Mouse (Mus musculus): Measurements from ENCODE around the gene Plpp4.

Gene Plpp4

DNA sequence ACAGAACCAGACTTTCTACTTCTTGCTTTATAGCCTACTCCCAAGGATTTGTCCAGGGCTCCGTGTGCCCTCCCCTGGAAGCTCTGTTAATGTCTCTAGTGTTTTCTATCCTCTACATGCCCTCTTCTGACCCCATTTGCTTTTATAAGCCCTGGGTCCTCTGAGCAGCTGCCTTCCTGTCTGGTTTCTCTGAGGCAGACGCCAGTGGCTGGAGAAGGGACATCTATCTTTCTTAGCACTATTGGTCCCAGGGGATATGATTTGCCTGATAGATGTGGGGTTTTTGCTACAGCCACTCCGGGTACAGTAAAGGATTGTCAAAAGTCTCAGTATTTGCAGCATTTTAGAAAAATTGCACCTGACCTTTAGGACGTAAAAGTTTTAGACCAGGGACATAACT is 46.5 kb downstream of the Plpp4 start:
- DNase-seq, result peak; percentile 12

DNA sequence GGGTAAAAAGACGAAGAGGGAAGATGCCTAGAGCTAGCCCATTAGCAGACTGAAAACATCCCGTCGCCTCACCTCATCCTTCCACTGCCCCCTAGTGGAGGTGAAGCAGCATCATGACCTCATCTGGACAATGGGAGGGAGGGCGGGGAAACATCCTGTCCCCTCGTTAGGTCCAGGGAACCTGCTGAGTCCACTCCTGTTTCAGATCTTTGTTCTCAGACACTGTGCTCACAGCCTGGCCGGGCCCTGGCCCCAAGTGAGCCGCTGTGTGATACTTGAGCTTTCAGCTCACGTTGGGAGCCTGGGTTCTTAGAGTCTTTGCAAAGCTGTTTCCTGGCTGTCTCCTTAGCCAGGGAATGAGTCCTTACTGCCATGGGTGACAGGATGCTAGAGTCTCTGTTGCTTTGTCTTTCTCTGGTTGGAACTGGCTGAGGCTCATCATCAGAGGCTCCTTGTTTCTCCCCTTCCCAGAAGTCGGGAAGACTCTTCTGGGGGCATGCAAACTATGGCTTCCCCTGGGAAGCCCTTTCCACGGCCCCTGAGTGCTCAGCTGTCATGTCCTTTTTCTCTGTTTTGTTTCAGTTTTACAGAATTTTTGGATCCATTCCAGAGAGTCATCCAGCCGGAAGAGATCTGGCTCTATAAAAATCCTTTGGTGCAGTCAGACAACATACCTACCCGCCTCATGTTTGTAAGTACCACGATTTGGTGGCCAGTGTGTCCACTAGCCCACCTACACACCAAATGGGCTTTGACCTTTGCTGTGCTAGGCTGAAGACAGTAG is 50.4 kb downstream of the Plpp4 start:
- DNase-seq, result peak; percentile 10

DNA sequence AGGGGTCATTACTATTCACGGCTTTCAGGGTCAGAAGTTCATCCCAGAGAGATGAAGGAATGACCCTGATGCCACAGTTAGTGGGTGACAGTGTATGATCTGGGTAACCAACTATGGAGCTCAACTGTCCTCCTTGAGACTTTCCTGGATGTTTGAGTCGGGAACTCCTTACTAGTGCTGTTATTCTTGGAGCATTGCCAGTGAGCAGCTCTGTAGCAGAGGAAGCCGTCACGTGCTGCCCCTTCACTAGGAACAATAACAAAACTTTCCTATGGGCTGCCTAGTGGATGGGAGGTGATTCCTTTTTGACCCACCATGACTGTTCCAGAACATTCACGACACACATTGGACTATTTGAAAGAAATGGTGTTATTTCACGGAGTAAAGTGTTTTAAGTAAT is 51.8 kb downstream of the Plpp4 start:
- DNase-seq, result peak; percentile 29

DNA sequence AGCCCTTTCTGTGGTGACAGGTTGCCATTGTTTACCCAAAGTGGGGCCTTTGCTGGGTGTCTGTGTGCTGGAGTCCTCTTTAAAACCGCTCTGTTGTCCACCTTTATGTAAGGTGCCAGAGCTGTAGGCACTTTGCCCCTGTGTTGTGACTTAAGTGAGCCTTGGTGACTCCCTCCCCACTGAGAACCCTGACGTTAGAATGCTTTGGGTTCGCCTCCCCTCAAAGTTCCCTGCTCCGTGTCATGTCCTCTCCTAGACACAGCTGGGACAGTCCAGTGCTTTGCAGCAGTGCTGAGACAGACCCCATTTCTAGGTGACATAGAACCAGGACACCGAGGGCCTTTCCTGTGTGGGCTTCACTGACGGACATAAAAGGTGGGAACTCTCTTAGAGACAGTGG is 55.7 kb downstream of the Plpp4 start:
- DNase-seq, result no peak

DNA sequence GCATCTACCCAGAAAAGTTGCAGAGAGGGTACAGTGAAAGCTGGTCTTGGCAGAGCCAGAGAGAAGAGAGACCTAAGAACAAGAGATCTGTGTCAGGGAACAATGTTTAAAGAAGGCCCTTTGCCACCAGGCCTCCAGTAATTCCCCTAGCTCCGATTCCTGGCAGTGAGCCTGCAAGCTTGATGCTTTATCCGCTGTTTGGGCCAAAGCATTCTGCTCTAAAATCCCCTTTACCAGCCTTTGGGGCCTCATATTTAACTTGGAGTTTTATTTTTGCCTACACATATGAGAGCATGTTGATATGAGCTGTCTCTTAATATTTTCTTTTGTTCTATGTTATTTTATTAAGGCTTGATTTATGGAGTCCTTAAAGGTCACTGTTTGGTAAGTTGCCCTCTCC is 57.1 kb downstream of the Plpp4 start:
- peak; percentile 8 for DNase-seq

DNA sequence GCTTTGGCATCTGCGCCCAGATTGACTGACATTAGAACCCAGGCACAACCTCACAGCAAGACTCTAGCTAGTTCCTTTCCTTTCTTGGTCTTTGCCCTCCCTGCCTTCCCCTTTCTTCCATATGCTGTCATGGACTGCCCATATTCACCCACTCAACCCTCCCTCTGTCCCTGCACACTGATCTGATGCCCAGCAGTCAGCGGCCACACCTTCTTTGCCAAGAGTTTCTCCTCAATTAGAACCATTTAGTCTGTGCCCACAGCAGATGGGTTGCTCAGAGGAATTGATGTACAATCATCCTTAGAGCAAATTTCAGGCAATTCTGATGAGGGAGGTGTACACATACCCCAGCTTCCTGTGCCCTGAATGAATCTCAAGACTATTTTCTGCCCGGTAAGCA is 83.3 kb downstream of the Plpp4 start:
- no peak for DNase-seq

DNA sequence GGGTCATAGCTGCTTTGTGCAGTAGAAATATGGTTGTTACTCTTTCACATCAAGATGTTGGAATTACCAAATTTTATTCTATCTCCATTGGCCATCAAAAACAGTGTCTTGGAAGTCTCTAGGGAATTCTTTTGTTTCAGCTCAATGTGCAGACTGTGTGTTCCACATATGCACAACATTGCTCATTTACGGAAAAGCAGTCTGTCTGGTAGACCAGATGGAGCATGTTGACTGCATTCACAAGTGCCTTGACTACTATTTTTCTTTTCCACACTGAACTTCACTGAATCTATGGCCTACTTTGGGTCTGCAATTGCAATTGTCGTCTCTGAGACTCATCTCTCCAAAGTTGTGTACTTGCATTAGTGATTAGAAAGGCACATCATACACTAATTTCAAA is 98.7 kb downstream of the Plpp4 start:
- DNase-seq, result no peak

DNA sequence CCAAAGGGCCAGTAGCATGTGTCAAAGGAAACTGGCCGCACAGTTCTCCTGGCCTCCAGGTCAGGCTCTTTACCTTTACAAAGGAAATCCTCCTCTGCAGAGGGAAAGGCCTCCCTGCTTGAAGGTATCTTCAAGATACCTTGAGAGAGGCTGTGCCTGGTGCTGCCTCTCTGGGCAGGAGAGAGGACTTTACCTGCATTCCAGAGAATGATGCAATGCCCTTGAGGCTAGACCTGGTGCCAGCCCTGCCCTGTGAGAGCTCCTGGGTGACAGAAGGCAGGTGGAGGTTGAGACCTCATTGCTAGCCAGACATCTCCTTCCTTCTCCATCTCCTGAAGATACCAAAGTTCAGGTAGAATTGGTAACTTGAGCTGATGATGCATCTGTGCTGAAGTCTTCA is 118.5 kb downstream of the Plpp4 start:
- no peak for DNase-seq

DNA sequence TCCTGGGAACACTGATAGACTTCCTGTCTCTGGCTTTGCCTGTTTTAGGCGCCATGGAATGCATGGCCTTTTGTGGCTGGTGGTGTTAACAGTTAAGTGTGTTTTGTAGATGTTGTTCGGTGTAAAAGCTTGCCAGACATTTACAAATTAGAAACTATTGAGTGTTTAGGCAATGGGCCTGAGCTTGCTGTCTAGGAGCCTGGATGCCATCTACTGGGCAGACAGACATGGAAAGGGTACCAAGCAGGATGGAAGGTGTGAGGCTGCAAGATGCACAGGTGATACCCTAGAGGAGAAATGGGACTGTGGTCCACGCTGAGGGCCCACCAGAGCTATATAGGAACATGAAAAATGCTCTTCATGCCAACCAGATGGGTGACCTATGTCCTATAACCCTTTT is 128.3 kb downstream of the Plpp4 start:
- no peak for DNase-seq

DNA sequence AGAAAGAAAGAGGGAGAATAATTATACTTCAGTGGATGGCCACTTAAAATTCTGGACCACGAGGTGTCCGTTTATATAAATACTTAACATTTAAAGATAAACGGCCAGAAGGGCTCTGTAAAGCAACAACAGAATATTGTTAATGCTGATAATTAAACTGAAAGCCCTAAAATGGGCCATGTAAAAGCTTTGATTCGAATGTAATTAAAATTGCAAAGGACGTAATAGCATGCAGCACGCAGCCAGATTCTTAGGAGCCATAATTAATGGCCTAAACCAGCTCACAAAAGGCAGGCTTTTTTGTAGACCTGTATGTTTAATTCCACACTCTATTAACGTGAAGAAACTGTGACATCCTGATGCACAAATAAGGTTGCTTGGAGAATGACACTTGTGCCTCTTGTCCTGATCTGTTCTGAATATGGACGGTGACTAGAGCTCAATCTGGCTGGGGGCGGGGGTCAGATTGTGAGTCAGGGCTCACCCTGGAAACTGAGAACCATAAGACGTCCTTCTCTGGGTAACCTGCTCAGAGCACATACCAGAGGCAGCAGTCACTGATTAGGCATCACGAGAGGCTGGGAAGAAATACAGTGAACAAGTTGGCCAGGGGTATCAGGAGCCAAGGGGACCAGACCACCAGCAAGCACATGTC is 136.1 kb downstream of the Plpp4 start:
- no peak for DNase-seq

DNA sequence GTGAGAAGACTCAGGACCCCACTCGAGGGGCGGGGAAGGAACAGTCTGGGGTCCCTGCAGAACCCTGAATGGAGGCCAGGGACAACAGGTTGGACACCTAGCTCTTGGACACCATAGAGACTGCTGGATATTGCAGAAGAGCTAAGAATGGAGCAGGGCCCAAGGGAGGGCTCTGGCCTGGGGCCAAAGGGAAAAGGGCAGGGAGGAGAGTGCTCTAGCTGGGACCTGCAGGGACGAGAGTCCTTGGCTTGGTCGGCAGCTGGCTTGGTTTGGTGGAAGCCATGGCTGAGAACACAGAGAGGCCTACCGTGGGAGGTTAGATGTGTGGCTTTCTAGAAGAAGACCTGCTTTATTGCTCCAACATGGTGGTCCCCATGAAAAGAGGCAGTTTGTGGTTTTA is 139.7 kb downstream of the Plpp4 start:
- peak; percentile 6 for DNase-seq

DNA sequence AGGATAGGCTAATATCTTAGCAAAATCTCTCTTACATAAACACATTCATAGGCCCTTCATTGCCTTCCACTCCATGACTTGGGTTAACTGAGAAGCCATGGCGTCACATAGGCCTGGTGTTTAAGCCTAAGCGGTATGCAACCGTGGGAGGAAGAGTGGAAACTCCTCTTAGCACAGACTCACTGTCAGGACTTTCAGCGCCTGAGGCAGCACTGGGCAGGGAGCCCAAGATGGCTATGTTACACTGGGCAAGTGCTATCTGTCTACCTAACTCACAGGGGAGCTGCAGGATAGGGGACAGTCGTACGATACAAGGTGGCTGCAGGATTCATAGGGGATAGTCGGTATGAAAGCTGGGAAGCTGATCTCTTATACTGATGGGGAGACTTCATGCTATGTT is 142.2 kb downstream of the Plpp4 start:
- no peak for DNase-seq

DNA sequence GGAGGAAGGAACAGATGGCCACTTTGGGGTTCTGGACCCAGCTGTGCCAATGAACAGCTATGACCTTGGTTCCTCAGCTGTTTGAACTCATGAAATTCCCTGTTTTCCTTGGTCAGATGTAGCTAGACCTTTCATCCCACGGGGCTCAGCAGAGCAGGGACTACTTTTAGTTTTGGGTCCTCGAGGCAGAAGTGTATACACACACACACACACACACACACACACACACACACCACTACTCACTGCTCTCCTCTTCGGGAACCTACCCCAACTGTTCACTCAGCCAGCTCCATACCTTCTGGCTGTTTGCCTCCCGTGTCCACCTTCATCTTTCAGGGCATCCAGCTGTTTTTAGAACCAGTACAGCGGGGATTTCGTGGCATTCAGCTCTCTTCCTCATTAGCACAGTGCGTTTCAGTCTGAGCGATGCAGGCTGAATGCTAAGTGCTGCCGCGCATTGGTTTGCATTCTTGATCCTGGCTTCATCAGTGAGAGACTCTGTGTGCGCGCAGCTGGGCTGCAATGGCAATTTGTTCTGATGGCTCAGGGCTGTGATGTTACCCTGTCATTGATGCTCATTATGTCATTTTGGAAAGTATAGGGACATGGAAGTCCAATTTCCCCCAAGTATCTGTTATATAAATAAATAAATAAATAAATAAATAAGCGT is 146.0 kb downstream of the Plpp4 start:
- DNase-seq, result no peak

DNA sequence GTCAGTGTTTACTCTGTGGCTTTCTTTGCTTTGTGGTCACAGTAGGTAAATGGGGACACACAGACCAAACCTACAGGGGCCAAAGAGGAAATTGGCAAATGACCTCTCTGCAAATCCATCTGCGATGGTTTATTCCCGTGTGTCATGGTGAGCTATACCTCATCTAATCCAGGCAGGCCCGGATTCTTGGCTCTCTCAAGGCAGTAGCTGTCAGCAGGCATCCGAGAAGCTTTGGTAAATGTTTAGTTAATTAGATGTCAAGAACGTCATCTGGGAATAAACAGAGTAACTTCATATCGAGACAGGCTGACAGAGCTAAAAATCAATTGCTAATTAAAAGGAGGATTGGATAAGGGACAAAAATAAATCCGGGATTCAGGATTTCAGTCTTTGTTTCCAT is 149.2 kb downstream of the Plpp4 start:
- DNase-seq, result no peak

DNA sequence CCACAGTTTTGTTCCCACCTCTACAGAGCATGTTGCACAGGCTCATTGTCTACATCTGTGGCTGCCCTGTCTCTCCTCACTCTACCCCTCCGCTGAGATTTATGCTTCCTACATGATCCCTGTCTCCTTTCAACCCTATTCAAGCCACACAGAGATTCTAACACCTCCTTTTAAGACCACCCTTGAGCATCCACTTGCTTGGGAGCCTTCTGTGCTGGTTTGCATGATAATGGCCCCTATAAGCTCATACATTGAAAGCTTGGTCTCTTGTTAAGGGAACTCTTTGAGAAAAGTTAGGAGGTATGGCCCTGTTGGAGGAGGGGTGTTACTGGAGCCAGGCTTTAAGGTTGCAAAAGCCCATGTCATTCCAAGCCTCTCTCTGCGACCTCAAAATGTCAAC is 155.9 kb downstream of the Plpp4 start:
- DNase-seq, result no peak

DNA sequence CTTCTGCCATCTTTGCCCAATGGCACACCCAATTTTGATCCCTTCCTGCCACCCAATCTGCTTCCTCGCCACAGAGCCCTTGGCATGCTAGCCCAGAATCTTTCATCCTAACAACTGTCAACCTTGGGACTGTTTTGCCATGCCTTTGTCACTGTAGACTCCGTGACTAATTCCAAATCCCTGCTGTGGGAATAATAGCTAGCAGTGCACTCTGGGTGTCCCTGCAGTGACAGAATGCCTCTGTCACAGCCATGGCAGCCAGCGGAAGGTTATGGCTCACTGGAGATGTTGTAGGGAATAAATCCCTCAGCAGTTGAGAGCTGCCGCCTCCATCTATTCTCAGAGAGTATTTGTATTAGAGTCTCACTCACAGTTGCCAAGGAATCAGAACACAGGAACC is 158.3 kb downstream of the Plpp4 start:
- no peak for DNase-seq

DNA sequence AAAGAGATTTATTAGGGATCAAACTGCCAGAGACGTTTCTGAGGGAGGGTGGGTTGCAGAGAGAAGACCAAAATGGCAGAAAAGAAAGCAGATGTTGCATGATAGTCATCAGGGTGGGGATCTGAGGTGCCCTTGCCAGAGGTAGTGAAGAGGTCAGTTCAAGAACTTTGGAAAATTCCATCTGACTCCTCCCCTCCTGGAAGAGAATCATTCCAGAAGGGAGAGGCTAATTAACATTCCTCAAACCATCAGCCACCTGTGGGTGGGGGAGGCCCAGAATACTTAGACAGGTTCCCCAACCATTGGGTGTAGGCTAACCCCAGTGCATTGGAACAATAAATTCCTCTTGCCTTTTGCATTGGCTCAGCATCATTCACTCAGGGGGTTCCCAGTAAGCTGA is 164.3 kb downstream of the Plpp4 start:
- no peak for DNase-seq

DNA sequence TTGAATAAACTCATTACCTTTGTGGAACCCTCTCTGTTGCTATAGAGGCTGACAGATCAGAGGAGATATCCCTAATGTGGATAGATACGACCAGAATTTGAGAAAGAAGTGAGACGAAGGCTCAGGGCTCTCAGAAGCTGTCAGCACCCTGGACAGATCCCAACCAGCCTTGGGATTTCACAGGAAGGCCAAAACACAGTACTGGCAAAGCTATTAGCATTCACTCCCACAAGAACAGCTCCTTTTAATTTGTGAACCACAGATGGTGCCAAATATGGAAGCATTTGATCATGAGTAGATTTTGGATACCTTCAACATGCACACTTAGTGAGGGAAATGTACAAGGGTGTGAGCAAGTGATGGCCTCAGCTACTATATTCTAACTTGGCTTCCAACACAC is 168.7 kb downstream of the Plpp4 start:
- peak; percentile 64 for DNase-seq

DNA sequence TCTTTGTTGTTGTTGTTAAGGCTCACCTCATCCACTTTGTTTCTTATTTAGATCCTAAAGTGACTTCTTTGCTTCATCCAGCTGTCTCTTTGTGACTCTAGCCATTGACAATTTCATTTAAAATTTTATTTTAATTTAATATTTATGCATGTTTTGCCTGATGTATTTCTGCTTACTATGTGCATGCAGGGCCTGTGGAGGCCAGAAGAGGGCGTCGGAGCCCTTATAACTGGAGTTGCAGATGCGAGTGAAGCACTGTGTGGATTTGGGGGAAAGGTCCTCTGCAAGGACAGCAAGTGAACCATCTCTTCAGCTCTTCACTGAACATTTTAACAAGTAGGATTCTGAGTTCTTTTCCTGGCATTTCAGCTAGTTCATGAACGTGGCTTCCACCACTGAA is 172.0 kb downstream of the Plpp4 start:
- DNase-seq, result no peak

DNA sequence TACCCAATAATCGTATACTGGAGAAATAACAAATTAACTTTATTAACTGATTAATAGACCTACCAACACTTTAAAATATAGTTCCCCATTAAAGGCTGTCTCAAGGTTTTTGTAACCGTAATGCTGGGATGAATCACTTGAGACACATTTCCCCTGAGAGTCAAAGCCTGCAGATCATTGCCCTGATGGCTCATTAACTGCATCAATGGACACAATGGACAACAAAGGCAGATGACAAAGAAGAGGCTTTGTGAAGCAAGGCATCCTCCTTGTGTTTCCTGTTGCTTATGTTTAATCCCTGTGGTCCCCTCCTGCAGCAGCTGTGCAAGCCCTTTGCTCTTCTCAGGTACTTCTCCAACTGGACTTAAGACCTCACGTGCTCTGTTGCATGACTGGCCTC is 173.1 kb downstream of the Plpp4 start:
- no peak for DNase-seq
